Mouse (Mus musculus) lung, postnatal 4 days (tissue): ENCODE data around the gene Olfr773.
"Not testable (repeated sequence)": the region's sequence is repeated elsewhere in the genome, so short reads cannot be mapped to it uniquely, and the experiment has no call there.

Experiments
- DNase-seq, 2 experiments: peaks; one replicate each; pipeline ENCODE4 v3.0.0; 2021

Gene Olfr773

DNA sequence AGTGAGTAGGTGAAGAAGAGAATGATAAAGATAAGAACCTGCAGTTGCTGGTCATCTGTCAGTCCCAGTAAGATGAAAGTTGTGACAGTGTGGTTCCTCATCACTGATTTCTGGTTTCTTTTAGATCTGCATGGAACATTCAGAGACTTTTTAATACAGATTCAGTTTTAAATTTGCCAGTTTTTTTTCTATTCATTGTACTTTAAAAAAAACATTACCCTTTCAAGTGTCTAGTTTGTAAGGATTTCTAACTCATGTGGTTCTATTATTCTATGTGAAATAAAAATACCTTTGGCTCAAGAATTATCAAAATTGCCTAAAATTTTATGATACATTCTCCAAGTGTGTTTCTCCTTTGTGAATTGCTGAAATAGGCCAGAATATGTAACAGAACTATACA, at the start of gene Olfr773:
Olfr773 (minus strand) TSS at position 101 of the 400 bp plus-strand sequence.
- DNase-seq, result not testable (repeated sequence)

GRCm38 (mm10) chr10:129235904-129236303, 48.7 kb upstream of the Olfr773 start, which contains the start of gene Olfr774:
Gene Olfr774 (plus strand): TSS chr10:129236204.
- no peak for DNase-seq

- no peak for DNase-seq
Observed at GRCm38 (mm10) chr10:129230737-129231136, 43.5 kb upstream of the Olfr773 start.

DNA sequence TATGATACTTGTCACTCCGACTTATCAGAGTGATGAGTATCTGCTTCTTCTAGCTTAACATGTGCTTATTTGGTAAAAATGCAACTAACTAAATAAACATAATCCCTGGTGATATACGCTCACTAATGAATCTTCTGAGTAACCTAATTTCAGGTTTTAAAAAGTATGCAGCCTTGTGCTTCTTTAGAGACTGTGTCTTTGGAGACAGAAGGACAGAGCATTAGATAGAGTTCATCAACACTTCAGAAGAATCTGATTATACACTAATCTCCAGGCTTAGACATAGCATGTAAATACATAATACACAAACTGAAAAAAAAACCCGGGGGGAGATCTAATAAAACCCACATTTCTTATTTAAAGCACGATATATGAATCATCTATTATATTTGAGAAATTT, 9.4 kb downstream of the Olfr773 start, which contains the start of gene Olfr772:
Olfr772 (minus strand) TSS at position 101 of the 400 bp plus-strand sequence.
- DNase-seq, result not testable (repeated sequence)

DNA sequence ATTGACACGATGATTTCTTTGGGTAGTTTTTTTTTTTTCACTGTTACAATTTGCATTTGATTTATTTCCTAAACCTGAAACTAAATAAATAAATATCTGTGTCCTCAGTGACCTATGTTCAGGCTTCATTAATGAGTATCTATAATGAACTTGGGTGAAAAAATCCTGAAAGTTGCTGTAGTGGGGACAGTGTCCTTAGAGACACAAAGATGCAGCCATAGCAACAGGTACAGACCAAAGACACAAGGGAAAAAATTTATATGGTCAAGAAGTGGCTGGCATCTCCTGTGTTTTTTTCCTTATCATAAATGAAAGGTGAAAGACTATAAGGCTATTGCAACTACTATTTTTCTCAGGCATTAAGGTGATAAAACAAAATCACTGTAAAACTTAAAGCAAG, 22.6 kb downstream of the Olfr773 start, which contains the start of gene Olfr771:
Olfr771 (minus strand) TSS at position 101 of the 400 bp plus-strand sequence.
- no peak for DNase-seq

DNA sequence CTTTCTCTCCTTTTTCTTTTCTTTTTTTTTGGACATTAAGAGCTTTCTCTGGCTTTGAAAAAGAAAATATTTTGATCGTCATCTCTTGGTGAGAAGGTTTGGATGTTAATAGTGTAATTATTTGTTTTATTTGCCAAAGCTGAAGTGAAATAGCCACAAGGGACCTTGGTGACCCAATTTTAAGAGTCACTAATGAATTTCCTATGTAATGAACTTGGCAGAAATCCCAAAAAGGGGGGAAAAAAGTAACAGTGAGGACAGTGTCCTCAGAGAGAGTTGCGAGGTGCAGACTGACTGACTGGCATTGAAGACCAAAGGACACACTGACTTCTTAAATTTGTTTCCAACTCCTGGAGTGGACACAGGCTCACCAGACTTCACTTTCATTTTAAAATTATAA, 48.3 kb downstream of the Olfr773 start, which contains the start of gene Olfr770:
Olfr770 (minus strand) TSS at position 101 of the 400 bp plus-strand sequence.
- DNase-seq, result no peak
